Mouse (Mus musculus) gastrocnemius, postnatal 36 days (tissue): ENCODE measurements around the gene Olfr943. TPM values are rescaled to one million over a fixed set of nuclear protein-coding genes. Genes with fewer than 3 reads are reported as not detected.

Source experiments
- DNase-seq, 2 experiments: peaks; one replicate each; pipeline ENCODE4 v3.0.0; 2022
- intact Hi-C: fragments of 180-260 bp; cut with DNase I; formaldehyde crosslinking; loops from one replicate; pipeline ENCODE4 v1.15.1; 2025
- long read RNA-seq, 2 experiments: library from polyadenylated mRNA; stranded (forward); transcript quantifications; one replicate each; pipeline ENCODE4 v2.0.0; 2021
- total RNA-seq, 2 experiments: library from RNA; stranded (reverse); gene quantifications; 2 replicates each; pipeline ENCODE4 v1.2.3; 2021

The Olfr943 gene
- total RNA-seq: not detected
- long read RNA-seq, experiment 1: 0 reads
- long read RNA-seq, experiment 2: 0 reads

GRCm38 (mm10) chr9:39166004-39166403, at the start of gene Olfr943:
Gene Olfr943, plus strand, starts transcription at chr9:39166304.
- DNase-seq: no peak
- intact Hi-C loops: no loop called here

- no peak for DNase-seq
- intact Hi-C loops: no loop called here
These were observed 38.8 kb upstream of the Olfr943 start for GRCm38 (mm10) chr9:39127326-39127725.

- DNase-seq: no peak
- intact Hi-C loops: no loop called here
These were observed 38.3 kb upstream of the Olfr943 start, which contains the start of gene Olfr27 for GRCm38 (mm10) chr9:39127831-39128230. Gene Olfr27, plus strand, starts transcription at chr9:39128131.

GRCm38 (mm10) chr9:39152401-39152800, 13.7 kb upstream of the Olfr943 start:
- intact Hi-C loops: no loop called here
- DNase-seq: no peak

GRCm38 (mm10) chr9:39201620-39202019, 35.5 kb downstream of the Olfr943 start, which contains the start of gene Olfr944:
Gene Olfr944, plus strand, starts transcription at chr9:39201920.
- intact Hi-C loops: no loop called here

More at GRCm38 (mm10) chr9:39201620-39202019, 35.5 kb downstream of the Olfr943 start, which contains the start of gene Olfr944:
- DNase-seq: no peak

Other genes with a start within 250 kb of the Olfr943 start
- not detected for gene Olfr930, start 236.5 kb upstream of the Olfr943 start, total RNA-seq
- not detected for gene Olfr933, start 194.0 kb upstream of the Olfr943 start, total RNA-seq
- not detected for gene Olfr934, start 178.0 kb upstream of the Olfr943 start, total RNA-seq
- not detected for gene Olfr935, start 166.6 kb upstream of the Olfr943 start, total RNA-seq
- gene Olfr146, start 142.9 kb upstream of the Olfr943 start, total RNA-seq: not detected
- not detected for gene Olfr937, start 101.4 kb upstream of the Olfr943 start, total RNA-seq
- not detected for gene Olfr938, start 87.4 kb upstream of the Olfr943 start, total RNA-seq
- gene Olfr27, start 38.2 kb upstream of the Olfr943 start, total RNA-seq: not detected
- gene Olfr944, start 35.6 kb downstream of the Olfr943 start, total RNA-seq: not detected
- not detected for gene Olfr1537, start 83.7 kb downstream of the Olfr943 start, total RNA-seq
- gene Olfr945, start 110.5 kb downstream of the Olfr943 start, total RNA-seq: not detected
- not detected for gene Olfr948, start 159.7 kb downstream of the Olfr943 start, total RNA-seq
- not detected for gene Olfr951, start 221.1 kb downstream of the Olfr943 start, total RNA-seq